Mouse (Mus musculus): ENCODE measurements at regions not wholly inside any gene's neighbourhood (a gene's known extent, or its start where the extent isn't known, plus 50 kb on each side); places are given as distances from the start of the nearest gene placed in this dataset.

DNA sequence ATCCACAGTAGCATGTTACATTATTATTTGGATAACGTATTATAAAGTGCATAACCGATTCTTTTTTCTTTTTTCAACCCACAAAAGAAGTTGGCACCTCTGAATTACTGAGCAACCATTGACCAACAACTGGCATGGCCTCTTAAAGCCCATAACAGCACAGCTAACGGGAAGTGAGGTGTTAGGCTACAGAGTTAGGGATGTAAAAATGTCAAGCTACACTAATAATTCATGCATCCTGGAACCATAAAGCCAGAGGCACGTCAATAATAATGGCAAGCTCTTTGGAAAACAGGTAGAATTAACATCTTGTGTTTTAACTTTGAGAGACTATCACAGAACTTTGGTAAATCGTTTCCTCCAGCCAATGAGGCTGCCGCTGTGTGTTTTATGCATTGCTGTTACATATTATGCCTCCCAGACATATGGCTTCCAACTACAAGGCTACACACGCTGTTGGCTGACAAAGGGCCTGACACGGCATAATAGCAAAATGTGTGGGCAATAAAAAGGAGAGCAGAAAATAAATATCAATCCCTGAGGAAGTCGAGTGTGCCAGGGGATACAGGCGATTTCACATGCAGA is 89.6 kb upstream of the Dpyd start:
- no peak for TF ChIP-seq POLR2A (IDR thresholded peaks at IDR 0.05; ENCODE audit: extremely low read depth, insufficient read depth, low read length)
- no peak for TF ChIP-seq CTCF (IDR thresholded peaks at IDR 0.05; ENCODE audit: extremely low read depth, insufficient read depth, low read length)

Measured in cortical plate, adult 2 months (tissue).